Mouse (Mus musculus) MEL-GATA-1-ER (cell line): Measurements from ENCODE around the gene Efhc1.

Experiments
- DNase-seq: peaks from one replicate; pipeline ENCODE4 v3.0.0-alpha.2; 2012; ENCODE audit warnings: low read depth; ENCODE audit errors: extremely low read depth

The Efhc1 gene

DNA sequence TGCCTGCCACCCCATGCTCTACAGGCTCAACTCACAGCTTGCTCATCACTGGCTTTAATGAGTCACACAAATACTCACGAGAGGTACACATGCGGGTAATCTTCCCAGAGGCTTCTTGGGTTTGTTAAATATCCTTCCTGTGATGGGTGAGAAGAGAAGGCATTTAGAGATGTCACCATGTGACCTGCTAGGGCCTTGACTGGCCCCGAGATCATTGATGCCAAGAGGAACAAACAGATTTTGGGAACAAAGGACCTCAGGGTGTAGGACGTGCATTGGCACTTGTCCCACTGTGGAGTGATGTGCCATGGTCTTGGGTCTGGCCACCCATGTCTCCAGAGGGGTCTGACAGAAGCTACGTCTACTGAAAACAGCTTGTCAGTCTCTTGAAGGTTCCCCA lies 55.3 kb downstream of the Efhc1 start:
- no peak for DNase-seq

DNA sequence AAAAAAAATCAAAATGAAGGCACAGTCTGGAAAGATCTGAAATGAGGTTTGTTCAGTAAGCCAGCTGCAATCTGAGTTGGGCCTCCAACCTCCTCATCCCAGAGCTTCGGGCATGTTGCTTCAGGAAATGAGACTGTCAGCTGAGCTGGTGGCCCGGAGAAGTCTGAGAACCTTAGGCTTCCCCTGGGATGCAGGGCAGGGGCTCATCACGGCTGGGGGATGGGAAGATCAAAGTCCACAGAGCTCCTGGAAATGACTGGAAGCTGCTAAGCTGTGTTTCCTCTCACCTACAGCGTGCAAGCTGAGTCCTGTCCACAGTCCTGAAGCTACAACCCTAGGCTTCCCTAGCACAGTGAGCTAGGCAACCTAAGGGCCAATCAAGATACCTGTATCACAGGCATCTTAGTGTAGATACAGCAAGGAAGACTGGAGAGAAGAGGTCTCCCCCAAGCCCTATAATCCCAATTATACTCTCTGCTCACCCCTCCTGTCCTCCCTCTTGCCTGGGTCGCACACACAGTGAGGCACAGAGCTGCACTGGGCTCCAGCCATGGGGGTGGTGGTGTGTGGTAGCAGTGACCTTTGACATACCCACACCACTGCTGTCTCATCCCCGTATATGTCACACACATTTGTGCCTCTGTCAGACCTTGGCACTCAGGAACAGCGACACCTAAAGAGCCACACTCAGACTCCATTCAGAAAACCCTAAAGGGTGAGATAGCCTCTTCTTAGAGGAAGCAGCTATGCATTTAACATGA lies 56.7 kb downstream of the Efhc1 start:
- no peak for DNase-seq

DNA sequence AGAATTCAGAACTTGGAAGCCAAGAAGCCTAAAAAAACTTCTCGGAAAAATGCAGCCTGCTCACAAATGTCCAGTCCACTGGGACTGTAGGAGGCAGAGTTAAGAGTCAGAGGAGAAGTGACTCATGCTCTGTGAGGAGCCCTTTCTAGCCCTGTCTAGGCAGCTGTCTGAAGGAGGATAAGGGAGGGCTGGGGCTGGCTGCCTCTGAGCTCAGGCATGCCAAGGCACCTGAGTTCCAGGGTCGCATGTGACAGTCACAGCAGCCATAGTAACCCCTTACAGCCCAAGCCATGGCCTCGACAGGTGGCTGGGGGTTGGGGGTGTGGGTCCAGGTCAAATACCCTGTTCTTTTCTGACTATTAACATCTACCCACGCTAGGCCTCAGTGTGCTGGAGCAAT lies 57.5 kb downstream of the Efhc1 start:
- DNase-seq = no peak

DNA sequence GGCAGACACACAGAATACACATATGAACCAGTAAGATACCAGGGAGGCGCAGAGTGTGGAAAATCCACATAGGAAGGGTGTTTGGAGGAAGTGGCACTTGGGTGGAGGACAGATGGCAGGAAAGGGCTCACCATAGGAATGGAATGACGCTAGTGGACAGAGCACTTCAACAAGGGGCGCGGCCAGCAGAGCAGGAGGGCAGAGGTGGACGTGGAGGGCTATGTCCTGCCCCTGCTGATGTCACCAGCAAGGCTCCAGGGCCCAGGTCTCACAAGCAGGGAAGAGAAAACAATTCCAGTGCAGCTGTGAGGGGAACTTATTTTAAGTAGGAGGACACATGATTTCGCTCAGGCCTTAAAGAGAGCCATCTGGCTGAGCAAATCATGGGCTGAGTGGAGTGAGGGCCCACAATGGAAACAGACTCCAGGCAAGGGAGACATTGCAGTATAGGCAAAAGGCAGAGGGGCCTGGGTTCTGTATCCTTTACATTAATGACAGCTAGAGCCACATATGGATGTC lies 58.9 kb downstream of the Efhc1 start:
- DNase-seq = no peak

DNA sequence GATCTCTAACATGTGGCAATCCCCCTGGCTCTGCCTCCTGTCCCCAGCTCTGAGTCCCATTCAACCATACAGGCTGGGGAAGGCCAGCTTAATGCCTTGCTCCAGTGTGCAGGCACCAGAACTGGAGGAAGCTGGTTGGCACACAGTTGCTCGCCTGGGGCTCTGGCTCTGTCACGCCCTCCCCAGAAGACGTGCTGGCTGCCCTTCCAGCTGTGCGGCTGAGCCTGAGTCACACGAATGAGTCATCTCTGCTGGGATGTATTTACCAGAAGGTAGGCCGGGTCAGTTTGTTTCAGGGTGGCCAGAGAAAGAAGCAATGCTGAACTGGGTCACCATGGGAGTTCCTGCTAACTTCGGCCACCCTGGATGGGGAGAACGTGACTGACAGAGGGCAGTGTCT lies 63.0 kb downstream of the Efhc1 start:
- no peak for DNase-seq

DNA sequence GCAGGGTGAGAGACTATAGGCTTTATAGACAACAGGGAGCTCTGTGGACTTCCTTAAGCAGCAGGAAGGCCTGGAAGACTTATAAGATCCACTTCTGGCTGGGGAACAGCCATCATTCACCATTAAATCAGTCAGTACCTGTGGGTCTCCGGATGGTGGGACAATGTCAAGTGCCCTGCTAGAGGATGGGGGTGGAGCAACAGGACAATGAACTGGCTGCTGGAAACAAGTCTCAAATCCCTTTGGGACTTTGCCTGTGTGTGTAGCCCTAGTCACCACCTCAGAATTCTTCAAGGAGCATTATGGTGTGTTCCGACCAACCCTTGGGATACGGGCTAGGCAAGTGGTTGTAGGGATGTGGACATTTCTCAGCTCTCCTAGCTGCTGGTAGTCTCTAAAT lies 71.7 kb downstream of the Efhc1 start:
- no peak for DNase-seq

DNA sequence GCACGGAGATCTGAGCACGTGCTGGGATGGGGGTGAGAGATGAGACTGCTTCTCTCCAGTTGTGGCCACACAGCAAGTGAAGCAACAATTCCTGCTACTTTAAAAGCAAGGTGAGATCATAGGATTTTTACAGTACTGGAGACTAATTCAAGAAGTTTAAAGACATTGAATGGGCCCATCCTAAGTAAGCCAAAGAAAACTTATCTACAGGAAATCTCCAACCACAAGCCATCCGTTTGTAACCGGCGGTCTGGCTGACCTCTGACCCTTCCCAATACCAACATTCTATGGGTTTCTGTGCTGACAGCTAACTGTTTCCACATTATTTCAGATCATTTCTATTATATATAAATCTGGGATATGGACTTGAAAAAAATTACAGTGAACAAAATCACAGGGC lies 73.8 kb downstream of the Efhc1 start:
- DNase-seq = no peak

DNA sequence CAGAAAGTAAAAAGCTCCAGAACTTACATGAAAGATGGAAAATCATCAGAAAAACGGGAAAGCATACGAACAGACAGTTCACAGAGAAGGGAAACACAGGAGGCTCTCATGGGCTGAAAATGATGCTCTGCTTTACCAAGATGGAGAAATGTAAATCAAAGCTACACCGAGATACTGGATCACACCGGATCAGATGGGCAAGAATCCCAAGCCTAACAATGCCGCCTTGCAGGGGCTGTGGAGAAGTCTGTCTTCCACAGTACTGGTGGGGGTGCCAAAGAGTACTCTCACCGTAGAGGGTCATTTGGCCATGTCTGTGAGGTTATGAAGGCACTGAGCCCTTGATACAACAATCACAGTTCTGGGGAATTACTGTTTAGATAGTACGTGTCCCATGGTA lies 75.1 kb downstream of the Efhc1 start:
- no peak for DNase-seq

DNA sequence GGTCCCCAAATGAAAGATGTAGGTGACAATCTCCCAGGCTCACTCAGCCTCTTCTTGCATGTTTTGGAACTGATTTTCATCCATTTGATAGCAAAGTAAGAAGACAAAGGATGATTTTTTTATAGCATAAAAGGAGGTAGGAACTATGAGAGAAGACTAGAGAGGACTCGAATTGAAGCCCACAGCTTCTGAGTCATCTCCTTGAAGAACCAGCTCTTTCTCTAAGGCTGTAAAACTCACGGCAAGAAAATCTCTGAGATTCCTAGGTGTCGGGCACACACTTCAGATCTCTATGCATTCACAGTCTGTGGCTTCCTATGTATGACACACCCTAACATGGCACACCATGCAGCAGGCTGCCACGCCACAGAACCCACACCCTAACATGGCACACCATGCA lies 77.6 kb downstream of the Efhc1 start:
- DNase-seq = no peak

DNA sequence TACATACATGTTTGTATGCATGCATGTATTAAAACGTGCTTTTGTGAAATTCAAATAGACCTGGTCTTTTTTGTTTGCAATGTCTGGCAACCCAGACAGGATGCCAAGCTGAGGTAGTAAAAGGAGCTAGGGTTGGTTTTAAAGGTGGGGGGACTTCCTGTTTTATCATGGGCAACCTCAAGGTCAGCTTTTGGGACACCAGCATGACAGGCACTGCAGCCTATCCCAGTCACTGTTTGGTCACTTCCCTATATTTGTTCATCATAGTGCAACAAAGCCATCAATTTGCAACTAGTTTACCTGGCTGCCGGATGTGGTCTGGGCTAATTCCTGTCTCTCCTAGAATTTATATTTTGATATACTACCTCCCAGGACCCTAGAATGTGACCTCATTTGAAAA lies 80.2 kb downstream of the Efhc1 start:
- no peak for DNase-seq

DNA sequence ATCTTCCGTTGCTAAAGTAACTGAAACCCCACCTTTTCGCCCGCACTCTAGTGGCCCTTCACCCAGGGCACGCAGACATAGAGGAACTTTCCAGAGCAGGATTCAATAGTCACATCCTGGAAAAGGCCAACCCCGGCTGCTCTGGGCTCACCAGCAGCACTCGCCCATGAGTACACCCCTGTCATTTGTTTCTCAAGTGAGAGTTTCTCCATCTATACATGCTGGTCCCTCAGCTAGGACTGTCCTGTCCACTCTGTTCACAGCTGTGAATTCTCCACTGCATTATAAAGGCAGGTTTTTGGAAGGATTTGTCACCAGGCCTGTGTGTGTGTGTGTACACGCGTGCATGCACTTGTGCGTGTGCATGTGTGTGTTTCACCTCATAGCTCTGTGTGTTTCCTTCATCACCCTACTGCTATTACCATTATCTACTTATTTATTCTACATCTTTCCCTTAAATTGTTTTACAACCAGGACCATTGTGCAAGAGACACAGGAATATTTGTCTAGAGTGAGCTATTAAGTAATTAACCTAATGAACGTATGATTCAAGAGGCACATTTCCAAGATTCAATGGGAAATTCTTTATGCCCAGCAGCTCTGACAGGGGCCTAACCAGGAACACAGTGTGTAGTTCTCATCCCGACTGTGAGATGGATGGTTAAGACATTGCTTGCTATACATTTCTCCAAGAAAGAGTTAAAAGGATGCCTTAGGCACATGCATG lies 81.8 kb downstream of the Efhc1 start:
- DNase-seq = no peak

DNA sequence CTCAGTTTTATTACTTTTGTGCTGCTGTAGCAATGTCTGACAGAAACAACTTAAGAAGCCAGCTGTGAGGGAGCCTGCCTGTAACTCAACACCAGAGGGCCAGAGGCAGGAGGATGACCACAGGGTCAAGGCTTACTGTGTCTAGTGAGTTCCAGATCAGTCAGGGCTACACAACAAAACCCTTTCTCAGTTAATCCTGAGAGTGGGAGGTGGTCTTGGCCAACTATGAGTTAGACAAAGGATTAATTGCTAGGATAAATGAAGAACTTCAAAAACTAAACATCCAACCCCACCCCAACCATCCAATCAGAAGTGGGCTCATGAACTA lies 82.3 kb downstream of the Efhc1 start:
- no peak for DNase-seq

DNA sequence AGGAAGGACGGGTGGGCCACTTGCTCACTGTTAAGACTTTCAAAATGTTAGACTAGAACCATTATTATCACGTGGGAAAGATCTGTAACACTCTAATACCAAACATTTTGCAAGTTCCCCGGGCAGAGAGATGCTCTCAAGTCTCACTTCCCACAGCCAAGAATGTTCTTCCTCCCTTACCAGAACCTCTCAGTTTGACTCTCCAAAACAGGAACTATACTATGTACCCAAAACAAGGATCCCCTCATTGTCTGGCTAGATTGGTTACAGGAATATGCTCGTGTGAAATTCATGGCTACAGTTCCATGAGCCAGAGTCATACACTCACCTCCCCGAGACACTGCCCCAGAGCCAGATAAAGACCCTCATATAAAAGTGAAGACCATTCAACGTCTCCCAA lies 84.5 kb downstream of the Efhc1 start:
- DNase-seq = no peak

DNA sequence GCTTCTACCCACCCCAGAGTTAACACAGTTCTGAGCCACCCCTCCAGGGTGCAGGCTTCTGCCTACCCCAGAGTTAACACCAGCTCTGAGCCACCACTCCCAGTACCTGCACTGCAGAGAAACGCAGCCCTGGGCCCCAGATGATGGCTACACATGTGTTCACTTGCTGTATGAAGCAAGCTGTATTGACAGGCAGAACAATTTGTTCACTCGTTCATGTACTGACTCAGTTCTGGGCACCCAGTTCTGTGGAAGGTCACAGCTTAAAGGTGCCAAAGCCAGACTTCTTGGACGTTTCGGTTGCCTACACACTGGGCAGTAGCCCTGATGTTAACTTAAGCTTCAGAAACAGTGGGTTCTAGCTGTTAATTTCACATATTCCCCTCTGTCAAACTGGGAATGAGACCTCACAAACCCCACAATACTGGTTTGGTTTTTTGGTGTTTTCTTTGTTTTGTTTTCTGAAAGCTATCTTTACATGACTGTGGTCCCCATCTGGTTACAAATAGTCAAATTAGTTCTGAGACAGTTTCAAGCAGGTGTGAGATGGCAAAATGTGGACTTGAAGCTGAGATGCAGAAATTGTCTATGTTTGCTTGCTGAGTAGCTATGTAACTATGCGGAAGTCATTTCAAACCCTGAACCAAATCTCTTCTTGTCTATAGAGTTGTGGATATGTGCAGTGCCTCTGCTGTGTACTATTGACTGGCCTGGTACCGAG lies 86.6 kb downstream of the Efhc1 start:
- DNase-seq = no peak

DNA sequence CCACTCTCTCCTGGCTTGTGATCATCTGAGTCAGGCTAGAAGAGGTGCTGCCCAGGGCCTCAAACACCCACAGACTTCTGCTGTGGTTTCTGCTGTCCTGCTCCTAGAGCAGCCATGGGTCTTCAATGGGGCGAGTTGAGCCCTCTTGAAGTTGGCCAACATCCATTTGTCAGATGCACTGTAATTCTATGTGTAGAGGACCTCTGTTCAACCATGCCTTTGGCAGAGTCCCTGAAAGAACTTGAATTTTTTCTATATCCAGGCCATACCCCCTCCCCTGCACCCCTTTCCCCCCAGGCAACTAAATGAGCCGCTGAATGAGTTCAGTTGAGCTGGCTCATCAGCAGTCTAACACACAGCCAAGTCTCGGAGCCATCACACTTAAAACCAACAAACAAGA lies 88.1 kb downstream of the Efhc1 start:
- no peak for DNase-seq

DNA sequence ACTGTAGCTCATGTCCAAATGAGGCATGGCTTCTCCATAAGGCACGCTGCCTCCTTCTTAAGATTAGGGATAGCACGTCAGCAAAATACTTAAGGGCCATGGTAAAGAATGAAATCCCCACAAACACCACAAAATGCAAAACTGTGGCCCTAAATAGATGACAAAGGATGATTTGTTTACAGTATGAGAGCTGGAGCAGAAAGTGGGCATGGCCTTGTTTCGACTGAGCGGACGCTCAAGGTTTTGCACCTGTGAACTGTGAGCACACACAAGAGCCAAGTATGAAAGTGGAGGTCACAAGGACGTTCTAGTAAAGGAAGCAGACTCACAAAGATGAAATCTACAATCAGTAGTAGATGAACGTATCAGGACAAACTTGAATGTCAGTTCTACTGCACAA lies 88.7 kb downstream of the Efhc1 start:
- no peak for DNase-seq
